11 mouse cellular contexts compared by ENCODE assay signal in genomic region chr2:108622367-108623162, GRCm38 (mm10).
DNase-seq lines count a peak whose midpoint lies in the region; ATAC-seq and TF ChIP-seq lines count a peak whose summit lies in the region.
"Had no signal": no experiment of that assay in that cellular context is flagged by ENCODE, and none has a peak within 500 bp of the region (broad histone marks: within the 10 kb centered on the region; RNA-seq: fewer than 3 reads in every experiment).

No protein-coding gene starts in this region.

- TF ChIP-seq EP300 in heart, postnatal 0 days (IDR thresholded peaks at IDR 0.05; ENCODE audit: low read depth), result peak; percentile 64; the same call in 1 of the 2 replicates

- H3K27me3 ChIP-seq in heart, postnatal 0 days (ENCODE audit: control insufficient read depth, insufficient read depth, low read length), result no peaks in the 10 kb centered on the region
- H3K27me3 ChIP-seq in lung, embryonic 15.5 days, result no peaks in the 10 kb centered on the region
- H3K27me3 ChIP-seq in midbrain, postnatal 0 days (ENCODE audit: insufficient read depth, low read length), result no peaks in the 10 kb centered on the region

- no peak overlapping the region for H3K4me3 ChIP-seq in heart, postnatal 0 days (ENCODE audit: low read depth, low read length)
- no peak overlapping the region for H3K4me3 ChIP-seq in lung, embryonic 15.5 days
- no peak overlapping the region for H3K4me3 ChIP-seq in midbrain, postnatal 0 days (ENCODE audit: low read depth, low read length)

- TF ChIP-seq CTCF in heart, postnatal 0 days (IDR thresholded peaks at IDR 0.05; ENCODE audit: low read depth), result no peak
- no peak for TF ChIP-seq CTCF in midbrain, postnatal 0 days (IDR thresholded peaks at IDR 0.05)

- H3K4me2 ChIP-seq in heart, postnatal 0 days (ENCODE audit: low read depth, low read length), result peak overlapping the region; percentile 13; the same call in 1 of the 2 replicates
- H3K4me2 ChIP-seq in lung, embryonic 15.5 days, result no peak overlapping the region
- H3K4me2 ChIP-seq in midbrain, postnatal 0 days (ENCODE audit: low read depth, low read length, poor library complexity, severe bottlenecking), result no peak overlapping the region

- peaks cover 11% of the 10 kb centered on the region; the same call in 1 of the 2 replicates for H3K4me1 ChIP-seq in heart, postnatal 0 days (ENCODE audit: control insufficient read depth, insufficient read depth)
- peaks cover 6% of the 10 kb centered on the region; the same call in 1 of the 2 replicates for H3K4me1 ChIP-seq in lung, embryonic 15.5 days
- no peaks in the 10 kb centered on the region for H3K4me1 ChIP-seq in midbrain, postnatal 0 days (ENCODE audit: insufficient read depth, low read length)

- ATAC-seq in heart, postnatal 0 days (ENCODE audit: insufficient read depth, low read depth), result peak; percentile 88
- ATAC-seq in lung, embryonic 15.5 days (ENCODE audit: borderline replicate concordance, extremely low read depth, low FRiP score, low TSS enrichment), result peak; percentile 79; the same call in 1 of the 2 replicates
- ATAC-seq in midbrain, postnatal 0 days (ENCODE audit: low FRiP score), result no peak
- ATAC-seq: forebrain, embryonic 16.5 days had no signal

- peak; percentile 69 for DNase-seq in heart, postnatal 0 days (ENCODE audit: low spot score)
- no peak for DNase-seq in heart, adult 11 months
- DNase-seq in urinary bladder, postnatal 25 days (ENCODE audit: low spot score), result peak; percentile 4
- DNase-seq in urinary bladder, postnatal 10 days (ENCODE audit: low spot score), result no peak
- DNase-seq in midbrain, postnatal 0 days (ENCODE audit: low spot score), result no peak
- DNase-seq in thymus, postnatal 36 days, result no peak
- no peak for DNase-seq in left cerebral cortex, adult 11 months (ENCODE audit: low spot score)
- DNase-seq: kidney, adult 18-20 months had no signal

- 0 out of 2 replicates have a peak, but pooled peaks cover 5% of the 10 kb centered on the region for H3K9me3 ChIP-seq in heart, postnatal 0 days (replicated peaks; ENCODE audit: control insufficient read depth, low read length)
- no peaks in the 10 kb centered on the region for H3K9me3 ChIP-seq in lung, embryonic 15.5 days
- no peaks in the 10 kb centered on the region for H3K9me3 ChIP-seq in midbrain, postnatal 0 days (ENCODE audit: low read length)

- 23% methylated on average over 4 of the region's 4 CpGs for WGBS in heart, postnatal 0 days
- WGBS in lung, embryonic 15.5 days, result 12% methylated on average over 4 of the region's 4 CpGs
- WGBS in midbrain, postnatal 0 days, result 70% methylated on average over 4 of the region's 4 CpGs

- peak overlapping the region; percentile 73 for H3K27ac ChIP-seq in heart, postnatal 0 days (ENCODE audit: low read depth)
- peak overlapping the region; percentile 4; the same call in 1 of the 2 replicates for H3K27ac ChIP-seq in lung, embryonic 15.5 days
- no peak overlapping the region for H3K27ac ChIP-seq in midbrain, postnatal 0 days (ENCODE audit: low read depth, low read length)
- H3K27ac ChIP-seq: liver, embryonic 14.5 days had no signal

- no peak overlapping the region for H3K9ac ChIP-seq in heart, postnatal 0 days (replicated peaks; ENCODE audit: low read depth, low read length)
- no peak overlapping the region for H3K9ac ChIP-seq in lung, embryonic 15.5 days
- no peak overlapping the region for H3K9ac ChIP-seq in midbrain, postnatal 0 days (replicated peaks; ENCODE audit: low read length, poor library complexity, severe bottlenecking)
- H3K9ac ChIP-seq: liver, embryonic 14.5 days had no signal

- no peaks in the 10 kb centered on the region for H3K36me3 ChIP-seq in heart, postnatal 0 days (replicated peaks; ENCODE audit: control insufficient read depth, insufficient read depth, low read length)
- H3K36me3 ChIP-seq in lung, embryonic 15.5 days, result no peaks in the 10 kb centered on the region
- no peaks in the 10 kb centered on the region for H3K36me3 ChIP-seq in midbrain, postnatal 0 days (ENCODE audit: insufficient read depth, low read length)

Comparison
In these comparisons a context has a peak if more than half of its experiments do, and no peak if none do; other contexts are left out.
1. DNase-seq: peak in heart, postnatal 0 days (single experiment) and urinary bladder, postnatal 25 days (single experiment); none in heart, adult 11 months (single experiment), urinary bladder, postnatal 10 days (single experiment), midbrain, postnatal 0 days (single experiment), thymus, postnatal 36 days (0 of 2) and left cerebral cortex, adult 11 months (single experiment).